Mouse (Mus musculus) kidney, embryonic 15.5 days (tissue): Measurements from ENCODE around the gene Rad9a. TPM values are rescaled to one million over a fixed set of nuclear protein-coding genes. Genes with fewer than 3 reads are reported as not detected.
A peak's percentile ranks its signal among the peaks of the same experiment; 100 is the strongest.

Source experiments
- ATAC-seq: fragments of 200-750 bp; cut with Nextera tagmentation; replicated peaks from 2 replicates; pipeline ENCODE4 v1.8.0; 2017; ENCODE audit warnings: moderate TSS enrichment; ENCODE audit not compliant: low FRiP score
- H3K27ac ChIP-seq: fragments of 300-500 bp; sonication (generic); 2 replicates; pipeline ENCODE4 v1.5.1; 2015; ENCODE audit warnings: mild to moderate bottlenecking, inconsistent platforms
- H3K27me3 ChIP-seq: fragments of 300-500 bp; sonication (generic); 2 replicates; pipeline ENCODE4 v1.6.1; 2015; ENCODE audit warnings: inconsistent platforms
- H3K36me3 ChIP-seq: fragments of 300-500 bp; sonication (generic); 2 replicates; pipeline ENCODE4 v1.6.1; 2015; ENCODE audit warnings: inconsistent platforms
- H3K4me1 ChIP-seq: fragments of 300-500 bp; sonication (generic); 2 replicates; pipeline ENCODE4 v1.6.1; 2015; ENCODE audit warnings: inconsistent platforms
- H3K4me2 ChIP-seq: fragments of 300-500 bp; sonication (generic); 2 replicates; pipeline ENCODE4 v1.6.1; 2015; ENCODE audit warnings: moderate library complexity, mild to moderate bottlenecking, inconsistent platforms
- H3K4me3 ChIP-seq: fragments of 300-500 bp; sonication (generic); replicated peaks from 2 replicates; pipeline ENCODE4 v1.5.1; 2015; ENCODE audit warnings: mild to moderate bottlenecking, inconsistent platforms
- H3K9ac ChIP-seq: fragments of 300-500 bp; sonication (generic); 2 replicates; pipeline ENCODE4 v1.6.1; 2015; ENCODE audit warnings: mild to moderate bottlenecking, inconsistent platforms
- H3K9me3 ChIP-seq: fragments of 300-500 bp; sonication (generic); replicated peaks from 2 replicates; pipeline ENCODE4 v1.6.1; 2016; ENCODE audit warnings: inconsistent platforms
- WGBS: fragments of 180-500 bp; shearing (Covaris S2); methylation state at CpG from one replicate; pipeline ENCODE4 v1.1.7; 2015; ENCODE audit warnings: mixed read lengths; 5-methylcytosine and 5-hydroxymethylcytosine counted together
- polyA plus RNA-seq: library from polyadenylated mRNA; unstranded; fragments of >200 nt; fragmentation: Nextera tagmentation; extraction: Ambion mirVana; gene quantifications from 2 replicates; pipeline ENCODE4 v1.2.1, GENCODE M21; 2015

Rad9a gene
- polyA plus RNA-seq, 1 experiment from 2014 or later, result 38.2 TPM

DNA sequence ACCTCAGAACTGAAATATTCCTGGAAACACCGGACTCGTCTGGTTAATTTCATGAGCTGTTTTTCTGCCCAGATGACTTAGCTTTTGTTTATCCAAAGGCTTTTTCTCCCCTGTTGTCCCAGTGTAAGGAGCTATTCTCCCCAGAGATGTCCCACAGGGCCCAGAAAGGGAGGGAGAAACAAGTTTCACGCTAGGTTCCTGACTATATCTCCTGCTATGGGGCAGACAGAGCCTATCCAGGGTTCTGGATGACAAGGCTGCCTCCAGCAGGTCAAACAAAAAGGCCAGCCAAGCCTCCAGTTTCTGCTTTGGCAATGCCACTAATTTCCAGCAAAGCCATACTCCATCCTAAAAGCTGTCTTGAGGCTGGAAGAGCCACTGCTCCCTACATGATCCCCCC is 16.4 kb upstream of the Rad9a start:
- H3K4me2 ChIP-seq, result no peak overlapping the region
- 50% methylated on average over 3 of the region's 3 CpGs for WGBS

DNA sequence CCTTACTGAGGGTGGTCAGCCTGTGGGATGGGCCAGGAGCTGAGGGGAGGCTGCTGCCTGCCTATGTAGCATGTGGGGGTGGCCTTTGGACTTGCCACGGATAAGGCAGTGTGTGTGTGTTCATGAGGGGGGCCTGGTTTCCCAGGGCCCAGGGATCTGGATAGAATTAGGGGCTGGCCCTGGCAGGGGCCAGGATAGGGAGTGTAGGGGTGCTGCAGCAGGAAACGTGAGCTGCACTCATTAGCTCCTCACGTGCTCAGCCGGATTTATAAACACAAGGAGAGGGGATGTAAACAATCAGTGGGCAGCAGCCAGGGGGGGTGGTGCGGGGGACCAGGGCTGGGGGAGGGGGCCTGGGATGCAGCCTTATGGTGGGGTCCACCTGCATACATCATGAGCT is 15.7 kb upstream of the Rad9a start:
- H3K4me3 ChIP-seq, result no peak overlapping the region
- H3K4me2 ChIP-seq, result peak overlapping the region; percentile 84
- 0 out of 2 replicates have a peak overlapping the region, but pooled peaks have one; percentile 11 for H3K9ac ChIP-seq
- ATAC-seq, result no peak
- peaks cover 1% of the 10 kb centered on the region; the same call in 1 of the 2 replicates for H3K36me3 ChIP-seq
- no peaks in the 10 kb centered on the region for H3K27me3 ChIP-seq
- peaks cover 86% of the 10 kb centered on the region for H3K4me1 ChIP-seq
- H3K9me3 ChIP-seq, result no peaks in the 10 kb centered on the region
- 0 out of 2 replicates have a peak overlapping the region, but pooled peaks have one; percentile 73 for H3K27ac ChIP-seq
- WGBS, result 11% methylated on average over 5 of the region's 5 CpGs

More for the DNA sequence above, 16.4 kb upstream of the Rad9a start:
- Histone ChIP-seq H3K4me1 (peaks cover 86% of the 10 kb centered on the region), H3K36me3 (peaks cover 7% of the 10 kb centered on the region; the same call in 1 of the 2 replicates), H3K4me3 (no peak overlapping the region), H3K27me3 (no peaks in the 10 kb centered on the region), H3K9me3 (no peaks in the 10 kb centered on the region), H3K9ac (no peak overlapping the region), H3K27ac (no peak overlapping the region)
- ATAC-seq, result no peak

DNA sequence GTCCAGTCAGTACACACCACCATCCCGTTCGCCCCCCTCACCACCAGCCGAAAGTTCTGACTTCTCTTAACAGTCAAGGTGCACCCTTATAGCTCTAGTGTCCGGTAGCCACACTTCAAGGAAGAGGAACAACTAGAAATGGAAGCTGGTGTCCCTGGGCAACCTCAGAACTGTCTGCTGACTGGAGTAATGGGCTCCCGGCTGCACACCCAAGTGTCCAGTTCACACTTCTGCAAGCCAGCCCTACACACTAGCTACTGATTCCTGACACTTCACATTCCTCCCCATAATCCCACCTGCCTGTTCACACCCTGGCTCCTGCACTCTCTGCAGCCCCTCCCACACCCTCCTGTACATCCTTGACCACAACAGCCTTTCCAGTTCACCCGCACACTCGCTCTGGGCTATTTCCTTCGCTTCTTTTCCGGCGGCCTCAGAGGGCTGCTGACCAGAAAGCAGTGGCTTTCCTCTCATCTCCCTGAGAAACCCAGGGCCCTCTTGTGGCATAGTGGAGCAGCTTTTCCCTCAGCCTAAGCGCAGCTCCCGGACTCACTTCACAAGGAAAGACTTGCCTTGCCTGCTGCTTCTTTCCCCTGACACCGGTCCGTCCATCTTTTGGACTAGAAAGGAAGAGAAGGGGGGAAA is 14.7 kb upstream of the Rad9a start:
- 16% methylated on average over 14 of the region's 14 CpGs for WGBS
- H3K4me3 ChIP-seq, result peak overlapping the region; percentile 66
- H3K9me3 ChIP-seq, result no peaks in the 10 kb centered on the region
- H3K27me3 ChIP-seq, result peaks cover 5% of the 10 kb centered on the region; the same call in 1 of the 2 replicates
- H3K9ac ChIP-seq, result 0 out of 2 replicates have a peak overlapping the region, but pooled peaks have one; percentile 11
- H3K4me1 ChIP-seq, result peaks cover 86% of the 10 kb centered on the region
- H3K4me2 ChIP-seq, result peak overlapping the region; percentile 84
- ATAC-seq, result no peak
- H3K27ac ChIP-seq, result peak overlapping the region; percentile 73
- H3K36me3 ChIP-seq, result no peaks in the 10 kb centered on the region

DNA sequence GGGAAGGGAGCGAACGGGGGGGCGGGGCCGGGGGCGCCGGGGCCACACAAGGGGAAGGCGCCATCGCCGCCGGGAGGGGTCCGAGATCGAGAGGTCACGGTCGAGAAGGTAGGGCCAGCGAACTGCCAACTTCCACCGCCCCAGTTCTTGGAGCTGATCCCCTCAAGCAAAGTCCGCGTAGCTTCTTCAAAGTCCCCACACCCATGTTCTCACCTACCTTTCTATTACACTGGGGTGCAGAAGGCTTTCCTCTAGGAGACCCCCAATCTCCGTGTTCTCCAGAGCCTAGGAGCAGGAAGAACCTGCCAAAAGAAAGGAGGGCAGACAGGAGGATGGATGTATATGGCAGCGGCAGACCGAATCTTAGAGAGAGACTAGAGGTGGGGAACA is 14.0 kb upstream of the Rad9a start:
- H3K4me2 ChIP-seq, result peak overlapping the region; percentile 84

DNA sequence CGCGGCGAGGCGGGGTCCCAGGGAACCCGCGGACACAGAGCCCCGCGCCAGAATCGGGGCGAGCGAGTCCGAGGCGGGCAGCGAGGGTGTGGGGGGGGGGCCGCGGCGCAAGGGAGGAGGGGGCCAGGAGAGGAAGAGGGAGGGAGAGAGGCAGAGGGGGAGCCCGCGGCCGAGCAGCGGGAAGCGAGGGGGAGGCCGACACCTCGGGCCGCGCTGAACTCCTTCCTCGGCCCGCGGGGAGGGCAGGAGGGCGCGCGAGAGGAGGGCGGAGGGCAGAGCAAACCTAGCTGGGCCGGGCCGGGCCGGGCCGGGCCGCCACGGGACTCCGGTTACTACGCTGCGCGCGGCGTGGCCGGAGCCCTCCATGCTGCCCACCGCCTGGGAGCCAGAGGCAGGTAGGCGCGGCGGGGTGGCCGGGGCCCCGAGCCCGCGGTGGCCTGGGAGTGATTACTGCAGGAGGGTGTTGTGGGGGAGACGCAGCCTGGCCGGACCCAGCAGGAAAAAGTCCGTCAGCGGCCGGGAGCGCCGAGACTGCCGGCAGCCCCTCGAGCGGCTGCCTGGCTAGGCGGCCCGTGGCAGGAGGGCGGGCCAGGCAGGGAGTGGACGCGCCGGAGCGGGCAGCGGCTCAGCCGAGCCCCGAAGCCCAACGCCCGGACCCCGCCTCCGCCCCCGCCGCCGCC is 13.4 kb upstream of the Rad9a start:
- ATAC-seq, result peak; percentile 50
- Histone ChIP-seq H3K27ac (peak overlapping the region; percentile 94), H3K4me2 (peak overlapping the region; percentile 84), H3K9me3 (no peaks in the 10 kb centered on the region), H3K4me1 (peaks cover 78% of the 10 kb centered on the region), H3K4me3 (peak overlapping the region; percentile 66), H3K36me3 (no peaks in the 10 kb centered on the region), H3K9ac (peak overlapping the region; percentile 85), H3K27me3 (peaks cover 5% of the 10 kb centered on the region; the same call in 1 of the 2 replicates)
- WGBS, result under 1% methylated on average over 58 of the region's 81 CpGs

More for the DNA sequence above, 14.0 kb upstream of the Rad9a start:
- no peaks in the 10 kb centered on the region for H3K9me3 ChIP-seq
- H3K9ac ChIP-seq, result peak overlapping the region; percentile 85
- H3K27ac ChIP-seq, result peak overlapping the region; percentile 94
- ATAC-seq, result no peak
- H3K27me3 ChIP-seq, result peaks cover 5% of the 10 kb centered on the region; the same call in 1 of the 2 replicates
- no peaks in the 10 kb centered on the region for H3K36me3 ChIP-seq
- peaks cover 83% of the 10 kb centered on the region for H3K4me1 ChIP-seq
- 1% methylated on average over 19 of the region's 21 CpGs for WGBS
- peak overlapping the region; percentile 66 for H3K4me3 ChIP-seq

DNA sequence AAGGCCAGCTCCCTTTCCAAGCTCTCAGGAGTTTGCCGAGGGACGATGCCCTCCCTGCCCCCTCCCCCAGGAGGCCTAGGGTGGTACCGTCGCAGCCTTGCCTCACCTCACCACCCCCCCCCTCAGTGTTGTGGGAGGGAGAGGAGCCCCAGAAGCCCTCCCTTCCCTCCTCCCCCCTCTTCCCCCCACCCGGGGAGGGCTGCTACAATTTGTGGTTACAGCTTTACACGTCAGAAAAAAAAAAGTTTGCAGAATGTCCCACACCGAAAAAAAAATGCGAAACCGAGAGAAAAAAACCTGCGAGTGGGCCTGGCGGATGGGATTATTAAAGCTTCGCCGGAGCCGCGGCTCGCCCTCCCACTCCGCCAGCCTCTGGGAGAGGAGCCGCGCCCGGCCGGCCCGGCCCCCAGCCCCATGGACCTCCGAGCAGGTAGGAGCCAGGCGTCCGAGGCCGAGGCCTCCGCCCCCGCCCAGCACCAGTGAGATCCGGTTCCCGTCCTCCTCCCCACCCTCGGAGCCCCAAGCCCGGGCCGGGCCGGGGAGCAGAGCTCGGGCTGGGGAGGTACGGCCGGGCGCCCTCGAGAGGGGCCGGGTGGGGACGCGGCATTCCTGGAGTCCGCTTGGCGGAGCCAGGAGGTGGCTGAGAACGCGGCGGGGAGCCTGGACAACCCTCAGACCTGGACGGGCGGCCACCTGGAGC is 12.8 kb upstream of the Rad9a start, which contains the start of the genes Clcf1 and AC109138.7:
TSS of gene Clcf1 (plus strand) at position 168 of the 700 bp plus-strand sequence.
TSS of gene AC109138.7 (plus strand) at position 287 of the 700 bp plus-strand sequence.
- H3K27ac ChIP-seq, result peak within 1 kb of the TSS; percentile 94
- ATAC-seq, result peak; percentile 45
- WGBS, result 2% methylated on average over 48 of the region's 49 CpGs
- peaks cover 71% of the 10 kb centered on the region for H3K4me1 ChIP-seq
- H3K9ac ChIP-seq, result peak within 1 kb of the TSS; percentile 85
- no peaks in the 10 kb centered on the region for H3K36me3 ChIP-seq
- H3K9me3 ChIP-seq, result no peaks in the 10 kb centered on the region
- H3K4me3 ChIP-seq, result peak within 1 kb of the TSS; percentile 66
- H3K27me3 ChIP-seq, result peaks cover 5% of the 10 kb centered on the region; the same call in 1 of the 2 replicates
- peak within 1 kb of the TSS; percentile 84 for H3K4me2 ChIP-seq

DNA sequence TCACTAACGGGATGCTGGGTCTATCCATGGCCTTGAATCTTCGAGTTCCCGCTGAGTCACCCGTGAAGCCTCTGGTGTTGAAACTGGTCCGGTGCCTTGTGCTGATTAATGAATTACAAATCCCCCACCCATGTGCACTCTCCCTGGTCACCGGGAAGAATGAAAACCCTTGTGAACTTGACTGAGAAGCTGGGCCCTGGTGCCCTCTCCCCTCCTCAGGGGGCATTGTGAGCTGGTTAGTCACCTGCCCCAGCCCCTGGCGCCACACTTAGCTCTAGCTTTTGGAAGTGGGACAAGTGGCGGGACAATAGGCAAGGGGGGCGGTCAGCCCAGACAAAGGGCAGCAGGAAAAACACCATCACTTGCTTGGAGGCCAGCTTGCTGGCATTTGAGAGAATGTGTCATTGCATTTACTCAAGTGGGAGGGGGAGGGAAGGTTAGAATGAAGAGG is 12.1 kb upstream of the Rad9a start:
- peak overlapping the region; percentile 84 for H3K4me2 ChIP-seq
- peak; percentile 30 for ATAC-seq
- peaks cover 67% of the 10 kb centered on the region for H3K4me1 ChIP-seq
- peak overlapping the region; percentile 94 for H3K27ac ChIP-seq
- peak overlapping the region; percentile 66 for H3K4me3 ChIP-seq
- H3K9ac ChIP-seq, result peak overlapping the region; percentile 85
- no peaks in the 10 kb centered on the region for H3K9me3 ChIP-seq
- no peaks in the 10 kb centered on the region for H3K36me3 ChIP-seq
- 8% methylated on average over 9 of the region's 9 CpGs for WGBS
- H3K27me3 ChIP-seq, result peaks cover 5% of the 10 kb centered on the region; the same call in 1 of the 2 replicates

DNA sequence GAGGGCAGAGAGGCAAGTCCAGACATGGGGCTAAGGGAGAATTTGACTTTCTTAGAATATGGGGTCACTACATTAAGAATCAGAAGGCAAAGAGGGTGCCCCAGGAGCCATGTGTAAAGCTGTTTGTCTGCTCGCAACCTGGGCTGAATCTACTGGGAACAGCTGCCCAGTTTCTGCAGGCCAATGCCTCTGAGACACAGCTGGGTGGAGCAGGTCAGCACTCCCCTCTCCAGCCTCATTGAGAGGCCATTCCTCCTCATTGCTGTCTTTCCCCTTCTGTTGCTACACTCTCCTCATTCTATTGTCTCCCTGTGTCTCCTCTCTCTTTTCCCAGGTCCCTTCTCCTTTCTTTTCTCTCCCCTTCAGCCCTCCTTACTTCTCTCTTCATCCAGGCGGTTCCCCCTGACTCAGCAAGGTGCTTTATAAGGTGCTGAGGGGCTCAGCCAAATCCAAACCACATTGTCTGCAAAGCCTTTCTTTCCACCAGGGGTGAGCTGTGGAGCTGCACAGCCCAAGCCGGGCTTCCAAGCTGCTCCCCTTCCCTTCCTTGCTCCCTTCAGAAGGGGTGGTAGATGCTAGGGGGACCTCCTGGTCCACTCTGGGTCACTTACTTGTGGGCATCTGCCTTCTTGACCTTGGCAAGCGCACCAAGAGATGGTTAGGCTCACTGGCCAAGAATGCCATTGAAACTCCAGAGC is 10.6 kb upstream of the Rad9a start:
- no peak overlapping the region for H3K9ac ChIP-seq
- H3K36me3 ChIP-seq, result no peaks in the 10 kb centered on the region
- H3K27me3 ChIP-seq, result peaks cover 5% of the 10 kb centered on the region; the same call in 1 of the 2 replicates
- peaks cover 53% of the 10 kb centered on the region for H3K4me1 ChIP-seq
- no peak for ATAC-seq
- 44% methylated on average over 4 of the region's 4 CpGs for WGBS
- H3K4me2 ChIP-seq, result peak overlapping the region; percentile 26
- H3K9me3 ChIP-seq, result no peaks in the 10 kb centered on the region
- H3K27ac ChIP-seq, result peak overlapping the region; percentile 69
- H3K4me3 ChIP-seq, result no peak overlapping the region

DNA sequence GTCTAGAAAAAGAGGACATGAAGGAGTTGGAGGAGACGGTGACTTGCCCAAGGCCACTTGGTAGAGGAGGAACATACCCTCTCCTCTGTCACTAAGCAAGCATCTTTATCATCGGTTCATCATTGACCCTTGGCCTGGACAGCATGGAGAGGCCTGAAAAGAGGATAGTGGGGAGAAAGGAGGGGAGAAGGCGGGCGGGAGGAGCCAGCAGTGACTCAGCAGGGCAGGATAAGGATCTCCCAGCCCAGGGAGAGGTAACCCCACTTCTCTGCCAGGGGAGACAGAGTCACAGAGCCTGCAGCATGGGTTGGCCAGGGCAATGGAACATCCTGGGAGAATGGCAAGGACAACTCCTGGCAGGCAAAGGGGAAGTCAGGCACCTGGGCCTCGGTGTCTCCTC is 7.1 kb upstream of the Rad9a start:
- peaks cover 10% of the 10 kb centered on the region for H3K27me3 ChIP-seq
- no peak for ATAC-seq
- no peaks in the 10 kb centered on the region for H3K9me3 ChIP-seq
- H3K4me2 ChIP-seq, result no peak overlapping the region
- H3K4me1 ChIP-seq, result peaks cover 28% of the 10 kb centered on the region
- no peaks in the 10 kb centered on the region for H3K36me3 ChIP-seq
- H3K4me3 ChIP-seq, result no peak overlapping the region
- no peak overlapping the region for H3K27ac ChIP-seq
- 76% methylated on average over 5 of the region's 5 CpGs for WGBS
- H3K9ac ChIP-seq, result no peak overlapping the region

DNA sequence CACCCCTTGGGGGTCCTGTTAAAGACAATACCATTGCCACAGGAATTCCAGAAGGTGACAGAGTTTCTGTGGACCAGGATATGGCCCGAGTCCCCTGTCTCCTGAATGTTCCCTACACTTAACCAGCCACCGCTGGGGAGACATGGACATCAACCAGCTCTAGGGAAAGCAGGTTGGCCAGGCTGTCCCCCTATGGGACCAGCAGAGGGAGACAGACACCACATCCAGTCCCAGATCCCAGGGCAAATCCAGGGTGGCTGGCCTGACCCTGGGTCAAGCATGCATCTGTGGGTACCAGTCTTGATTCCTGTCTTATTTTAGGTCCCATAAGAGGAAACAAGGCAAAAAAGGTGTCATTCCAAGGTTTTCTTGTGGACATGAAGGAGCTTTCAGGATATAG is 5.5 kb upstream of the Rad9a start:
- Histone ChIP-seq H3K4me3 (no peak overlapping the region), H3K27me3 (peaks cover 10% of the 10 kb centered on the region), H3K9ac (no peak overlapping the region), H3K9me3 (no peaks in the 10 kb centered on the region), H3K27ac (no peak overlapping the region), H3K4me1 (peaks cover 23% of the 10 kb centered on the region), H3K4me2 (no peak overlapping the region), H3K36me3 (no peaks in the 10 kb centered on the region)
- WGBS, result 0% methylated on average over 2 of the region's 2 CpGs
- ATAC-seq, result peak; percentile 67; the same call in 1 of the 2 replicates

DNA sequence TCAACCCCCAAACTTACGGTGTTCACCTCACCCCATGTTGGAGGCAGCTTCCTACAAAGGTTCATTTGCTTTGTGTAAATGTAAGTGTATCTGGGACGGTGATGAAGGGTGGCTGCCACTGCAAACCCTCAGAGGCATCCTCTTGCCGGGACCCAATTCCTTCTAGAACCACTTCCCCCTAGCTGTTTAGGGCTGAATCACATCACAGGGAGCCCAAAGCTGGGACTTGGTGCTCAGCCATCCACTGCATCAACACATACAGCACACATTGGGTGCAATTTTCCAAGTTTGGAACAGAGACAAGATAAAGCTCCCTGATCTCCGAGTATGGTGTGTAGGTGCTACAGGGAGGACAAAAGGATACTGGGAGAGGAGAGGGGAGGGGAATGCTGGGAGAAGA is 3.4 kb upstream of the Rad9a start:
- H3K36me3 ChIP-seq, result peaks cover 3% of the 10 kb centered on the region
- ATAC-seq, result no peak
- no peak overlapping the region for H3K4me2 ChIP-seq
- peaks cover 5% of the 10 kb centered on the region; the same call in 1 of the 2 replicates for H3K27me3 ChIP-seq
- no peak overlapping the region for H3K4me3 ChIP-seq
- H3K9ac ChIP-seq, result no peak overlapping the region
- H3K4me1 ChIP-seq, result peaks cover 25% of the 10 kb centered on the region
- H3K9me3 ChIP-seq, result no peaks in the 10 kb centered on the region
- no peak overlapping the region for H3K27ac ChIP-seq
- 70% methylated on average over 4 of the region's 4 CpGs for WGBS
